Mouse (Mus musculus) megakaryocyte, embryonic 14.5 days (primary cell): ENCODE measurements around the gene Zbtb43. TPM values are rescaled to one million over a fixed set of nuclear protein-coding genes. Genes with fewer than 3 reads are reported as not detected.

Experiments
- H3K27me3 ChIP-seq: replicated peaks from 2 replicates; pipeline ENCODE3; 2012; ENCODE audit warnings: inconsistent platforms
- H3K36me3 ChIP-seq: replicated peaks from 2 replicates; pipeline ENCODE3; 2012; ENCODE audit warnings: low read length, inconsistent platforms, mixed read lengths
- H3K4me1 ChIP-seq: 2 replicates; pipeline ENCODE4 v1.6.1; 2012; ENCODE audit warnings: inconsistent platforms
- H3K4me3 ChIP-seq: replicated peaks from 2 replicates; pipeline ENCODE3; 2012; ENCODE audit warnings: moderate library complexity, mild to moderate bottlenecking, inconsistent platforms
- H3K9me3 ChIP-seq: 2 replicates; pipeline ENCODE4 v1.6.1; 2012; ENCODE audit warnings: inconsistent platforms
- FLI1 ChIP-seq: IDR thresholded peaks from 2 replicates; pipeline ENCODE4 v1.6.1; 2012; ENCODE audit warnings: low read length, inconsistent platforms, mixed read lengths
- GATA1 ChIP-seq: IDR thresholded peaks from 3 replicates; pipeline ENCODE4 v1.6.1; 2012; ENCODE audit warnings: mixed read lengths, low read length, inconsistent platforms, borderline replicate concordance
- polyA plus RNA-seq: library from polyadenylated mRNA; stranded (reverse); fragments of >175 nt; gene quantifications from 2 replicates; pipeline ENCODE4 v1.2.3, GENCODE M21; 2012; ENCODE audit warnings: low replicate concordance; ENCODE audit not compliant: insufficient read depth

Gene Zbtb43
- polyA plus RNA-seq, 1 experiment = 1.7 TPM

DNA sequence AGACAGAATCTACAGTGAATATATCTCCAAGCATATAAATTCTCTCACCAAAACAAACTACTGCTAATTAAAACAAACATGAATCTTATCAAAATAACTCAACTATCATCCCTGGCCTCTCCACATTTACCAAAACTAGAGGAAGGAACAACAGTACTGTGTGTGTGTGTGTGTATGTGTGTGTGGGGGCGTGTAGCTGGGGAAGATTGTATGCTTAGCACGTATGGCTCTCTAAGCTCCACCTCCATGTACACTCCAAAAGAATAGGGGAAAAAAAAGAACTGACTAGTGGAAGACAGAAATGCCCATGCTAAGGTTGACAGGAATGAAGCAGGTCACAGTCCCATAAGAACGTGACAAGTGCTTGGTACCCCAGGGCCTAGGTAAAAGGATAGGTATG, 13.0 kb downstream of the Zbtb43 start:
- TF ChIP-seq FLI1 (no peak), GATA1 (no peak)
- H3K9me3 ChIP-seq = no peaks in the 10 kb centered on the region
- H3K36me3 ChIP-seq = peaks cover 93% of the 10 kb centered on the region
- no peaks in the 10 kb centered on the region for H3K27me3 ChIP-seq
- peaks cover 81% of the 10 kb centered on the region for H3K4me1 ChIP-seq
- no peak overlapping the region for H3K4me3 ChIP-seq

DNA sequence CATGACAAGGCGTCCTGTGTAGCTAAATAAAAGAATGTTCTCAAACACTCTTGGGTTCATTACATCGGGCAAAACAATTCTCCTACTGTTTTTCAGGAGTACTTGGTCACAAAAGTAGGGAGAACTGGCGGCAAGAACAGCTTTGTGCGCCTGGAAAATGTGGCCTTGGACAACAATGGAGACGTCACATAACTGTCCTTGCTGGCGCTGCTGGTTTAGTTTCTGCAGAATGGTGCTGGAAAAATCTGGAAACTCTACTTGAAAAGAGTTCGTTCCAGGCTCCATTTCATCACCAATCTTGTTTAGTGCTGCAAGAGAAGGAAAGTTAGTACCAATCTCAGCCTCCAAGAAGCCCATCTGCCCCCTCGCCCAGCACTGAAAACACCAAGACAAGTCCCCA, 13.5 kb downstream of the Zbtb43 start:
- Histone ChIP-seq H3K36me3 (peaks cover 93% of the 10 kb centered on the region), H3K4me1 (peaks cover 75% of the 10 kb centered on the region), H3K4me3 (no peak overlapping the region), H3K9me3 (no peaks in the 10 kb centered on the region), H3K27me3 (no peaks in the 10 kb centered on the region)
- TF ChIP-seq FLI1 = no peak
- no peak for TF ChIP-seq GATA1

- no peaks in the 10 kb centered on the region for H3K27me3 ChIP-seq
- H3K9me3 ChIP-seq = no peaks in the 10 kb centered on the region
- H3K4me3 ChIP-seq = no peak overlapping the region
- peaks cover 95% of the 10 kb centered on the region for H3K36me3 ChIP-seq
- peaks cover 67% of the 10 kb centered on the region for H3K4me1 ChIP-seq
- TF ChIP-seq GATA1 = no peak
- no peak for TF ChIP-seq FLI1
These were observed 14.9 kb downstream of the Zbtb43 start for GRCm38 (mm10) chr2:33453476-33453875.

DNA sequence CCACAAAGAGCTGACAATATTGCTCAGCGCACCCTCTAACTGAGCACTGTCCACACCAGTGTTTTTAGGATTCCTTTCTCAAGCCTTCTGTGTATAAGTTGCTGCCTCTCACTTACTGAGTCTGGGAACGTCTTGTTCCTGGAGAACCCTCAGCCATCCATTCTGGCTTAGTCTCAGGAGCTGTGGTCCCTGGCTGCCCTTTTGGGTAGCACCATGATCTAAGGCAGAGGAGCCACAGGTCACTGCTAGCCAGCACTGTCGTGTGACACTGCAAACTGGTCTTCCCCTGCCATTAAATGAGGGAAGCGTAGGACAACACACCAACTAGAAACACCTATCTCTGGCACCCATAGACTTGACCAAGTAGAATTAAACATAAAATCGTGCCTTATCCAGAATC, 15.6 kb downstream of the Zbtb43 start:
- Histone ChIP-seq H3K36me3 (peaks cover 93% of the 10 kb centered on the region), H3K9me3 (no peaks in the 10 kb centered on the region), H3K27me3 (no peaks in the 10 kb centered on the region), H3K4me3 (no peak overlapping the region), H3K4me1 (peaks cover 64% of the 10 kb centered on the region)
- TF ChIP-seq FLI1 (no peak), GATA1 (no peak)

GRCm38 (mm10) chr2:33452140-33452539, 16.2 kb downstream of the Zbtb43 start:
- Histone ChIP-seq H3K36me3 (peaks cover 93% of the 10 kb centered on the region), H3K27me3 (no peaks in the 10 kb centered on the region), H3K4me1 (peaks cover 60% of the 10 kb centered on the region), H3K9me3 (no peaks in the 10 kb centered on the region), H3K4me3 (peak overlapping the region; percentile 29)
- TF ChIP-seq FLI1 = no peak

DNA sequence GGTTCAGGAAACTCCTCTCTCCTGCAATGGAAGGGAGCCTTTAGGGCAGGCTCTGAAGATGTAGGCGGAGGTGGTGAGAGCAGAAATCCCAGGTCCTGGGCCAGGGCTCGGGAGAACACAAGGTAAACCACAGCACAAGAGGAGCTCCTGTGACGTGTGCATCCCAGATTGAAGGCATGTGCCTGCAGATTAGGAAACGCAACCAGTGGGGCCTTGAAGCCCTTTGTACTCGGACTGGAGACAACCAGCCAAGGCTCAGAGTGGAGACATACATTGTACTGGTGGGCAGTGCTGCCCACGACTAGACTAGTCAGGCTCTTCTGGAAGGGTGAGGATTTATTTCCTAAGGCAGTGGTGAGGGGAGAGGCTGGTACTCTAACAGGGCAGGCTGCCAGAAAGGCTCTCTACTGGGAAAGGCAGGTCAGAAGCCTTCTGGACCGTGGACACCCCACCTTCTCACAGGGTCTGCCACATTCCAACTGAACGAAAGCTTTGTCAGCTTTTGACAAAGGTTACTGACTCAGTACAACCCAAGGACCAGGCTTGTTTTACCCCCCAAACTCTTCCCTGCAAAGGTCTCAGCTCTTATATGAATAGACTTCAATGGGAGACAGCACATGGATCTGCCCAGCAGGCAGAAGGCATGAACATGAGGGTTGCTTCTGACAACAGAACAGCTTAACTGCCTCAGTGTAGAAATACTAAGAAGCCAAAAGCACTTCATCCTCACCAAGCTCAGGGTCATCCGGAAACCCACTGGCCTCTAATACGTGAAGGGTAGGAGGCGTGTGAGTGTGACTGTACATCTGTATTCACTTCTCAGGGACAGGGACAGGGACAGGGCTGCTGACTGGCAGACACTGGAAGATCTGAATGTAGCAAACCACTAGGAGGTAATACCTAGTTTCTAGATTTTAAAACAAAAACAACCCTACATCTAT, 17.1 kb downstream of the Zbtb43 start:
- Histone ChIP-seq H3K27me3 (no peaks in the 10 kb centered on the region), H3K9me3 (no peaks in the 10 kb centered on the region), H3K4me1 (peaks cover 54% of the 10 kb centered on the region), H3K4me3 (no peak overlapping the region), H3K36me3 (peaks cover 93% of the 10 kb centered on the region)
- no peak for TF ChIP-seq FLI1
- no peak for TF ChIP-seq GATA1

DNA sequence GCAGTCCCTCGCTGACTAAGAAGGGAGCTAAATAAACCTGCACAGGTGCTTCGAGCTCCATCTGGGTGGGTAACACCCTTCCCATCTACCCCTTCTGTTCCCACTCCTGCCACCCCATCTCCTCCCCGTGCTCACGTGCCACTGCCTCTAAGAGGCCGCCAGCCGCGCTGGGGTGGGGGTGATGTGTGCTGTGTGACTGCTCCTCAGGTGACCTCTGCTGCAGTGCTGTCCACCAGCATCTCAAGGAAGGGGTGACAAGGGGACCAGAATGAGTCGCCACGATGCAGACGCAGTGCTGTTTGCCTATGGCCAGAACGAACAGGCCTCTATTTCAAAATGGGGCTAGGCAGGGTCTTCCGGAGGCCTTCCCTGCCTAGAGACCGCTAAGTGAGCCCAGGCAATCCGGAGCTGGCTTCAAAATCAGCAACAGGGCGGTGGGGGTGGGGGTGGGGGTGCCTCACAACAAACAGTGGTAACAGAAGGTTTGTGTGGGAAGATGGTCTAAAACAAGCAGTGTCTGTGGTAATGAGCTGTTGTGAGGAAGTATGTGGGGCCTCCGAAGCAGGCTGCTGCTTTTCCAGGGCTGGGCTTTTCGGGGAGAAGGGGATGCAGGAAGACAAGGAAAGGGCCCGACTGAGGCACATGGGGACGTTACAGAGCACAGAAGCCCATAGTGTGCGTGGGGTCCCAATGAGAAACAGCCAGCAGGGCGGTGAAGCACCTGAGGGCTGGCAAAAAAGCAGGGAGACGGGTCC, 19.1 kb downstream of the Zbtb43 start:
- no peaks in the 10 kb centered on the region for H3K27me3 ChIP-seq
- peaks cover 34% of the 10 kb centered on the region for H3K4me1 ChIP-seq
- peaks cover 73% of the 10 kb centered on the region for H3K36me3 ChIP-seq
- H3K4me3 ChIP-seq = no peak overlapping the region
- no peaks in the 10 kb centered on the region for H3K9me3 ChIP-seq
- no peak for TF ChIP-seq FLI1
- TF ChIP-seq GATA1 = no peak

DNA sequence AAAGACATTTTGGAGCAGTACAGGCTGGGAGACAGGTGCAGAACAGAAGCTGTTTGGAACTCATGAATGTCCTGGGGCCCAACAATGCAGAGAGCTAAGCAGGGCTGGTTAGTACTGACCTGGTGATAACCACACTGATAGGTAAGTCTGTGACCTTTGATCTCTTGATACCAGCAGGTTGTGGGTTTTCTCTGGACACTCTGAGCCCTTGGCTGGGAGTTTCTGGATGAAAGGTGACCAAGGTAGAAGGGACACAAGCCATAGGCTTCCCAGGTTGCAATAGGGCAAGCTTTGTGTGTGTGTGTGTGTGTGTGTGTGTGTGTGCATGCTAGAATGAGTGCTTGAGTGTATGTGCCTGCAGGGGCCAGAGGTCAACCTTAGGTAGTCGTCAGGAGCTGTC, 21.6 kb downstream of the Zbtb43 start:
- Histone ChIP-seq H3K9me3 (no peaks in the 10 kb centered on the region), H3K4me3 (no peak overlapping the region), H3K27me3 (no peaks in the 10 kb centered on the region), H3K4me1 (peaks cover 10% of the 10 kb centered on the region; the same call in 1 of the 2 replicates), H3K36me3 (peaks cover 48% of the 10 kb centered on the region)
- TF ChIP-seq FLI1 (no peak), GATA1 (no peak)

- no peak overlapping the region for H3K4me3 ChIP-seq
- H3K27me3 ChIP-seq = peaks cover 4% of the 10 kb centered on the region
- no peaks in the 10 kb centered on the region for H3K9me3 ChIP-seq
- H3K36me3 ChIP-seq = peaks cover 37% of the 10 kb centered on the region
- TF ChIP-seq GATA1 = no peak
- no peak for TF ChIP-seq FLI1
- peaks cover under 1% of the 10 kb centered on the region; the same call in 1 of the 2 replicates for H3K4me1 ChIP-seq
These were observed 22.6 kb downstream of the Zbtb43 start for GRCm38 (mm10) chr2:33445741-33446140.

DNA sequence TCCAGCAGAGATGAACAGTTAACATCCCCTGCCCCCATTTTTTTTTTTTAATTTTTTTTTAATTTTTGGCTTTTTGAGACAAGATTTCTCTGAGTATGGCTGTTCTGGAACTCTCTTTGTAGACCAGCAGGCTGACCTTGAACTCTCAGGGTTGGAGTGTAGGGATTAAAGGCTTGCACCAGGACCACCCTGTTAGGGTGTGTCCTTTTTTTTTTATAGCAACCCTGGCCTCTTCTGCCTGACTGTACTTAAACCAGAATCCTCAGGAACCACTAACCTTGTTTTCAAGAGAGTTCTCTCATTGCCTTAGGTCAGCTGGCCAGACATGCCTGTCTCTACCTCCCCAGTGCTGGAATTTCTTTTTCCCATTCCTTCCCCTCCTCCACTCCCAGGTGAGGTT, 23.5 kb downstream of the Zbtb43 start:
- Histone ChIP-seq H3K27me3 (peaks cover 12% of the 10 kb centered on the region), H3K4me3 (no peak overlapping the region), H3K9me3 (no peaks in the 10 kb centered on the region), H3K36me3 (peaks cover 28% of the 10 kb centered on the region), H3K4me1 (peaks cover 9% of the 10 kb centered on the region)
- TF ChIP-seq FLI1 (no peak), GATA1 (no peak)
